Mouse (Mus musculus): ENCODE data around the gene Mpeg1. TPM values are rescaled to one million over a fixed set of nuclear protein-coding genes. Genes with fewer than 3 reads are reported as not detected.

Mpeg1 gene
- polyA plus RNA-seq (2021; fragmentation: Nextera tagmentation), result 2.8 and 2.9 TPM in 2 replicates
- long read RNA-seq, experiment 1, partial matches to known transcripts, result 2 of 2 reads
- long read RNA-seq, experiment 1, other reads (novel, unspliced or antisense), result 0 of 2 reads
- long read RNA-seq, experiment 2, partial matches to known transcripts, result 0 of 3 reads
- long read RNA-seq, experiment 2, other reads (novel, unspliced or antisense), result 3 of 3 reads

DNA sequence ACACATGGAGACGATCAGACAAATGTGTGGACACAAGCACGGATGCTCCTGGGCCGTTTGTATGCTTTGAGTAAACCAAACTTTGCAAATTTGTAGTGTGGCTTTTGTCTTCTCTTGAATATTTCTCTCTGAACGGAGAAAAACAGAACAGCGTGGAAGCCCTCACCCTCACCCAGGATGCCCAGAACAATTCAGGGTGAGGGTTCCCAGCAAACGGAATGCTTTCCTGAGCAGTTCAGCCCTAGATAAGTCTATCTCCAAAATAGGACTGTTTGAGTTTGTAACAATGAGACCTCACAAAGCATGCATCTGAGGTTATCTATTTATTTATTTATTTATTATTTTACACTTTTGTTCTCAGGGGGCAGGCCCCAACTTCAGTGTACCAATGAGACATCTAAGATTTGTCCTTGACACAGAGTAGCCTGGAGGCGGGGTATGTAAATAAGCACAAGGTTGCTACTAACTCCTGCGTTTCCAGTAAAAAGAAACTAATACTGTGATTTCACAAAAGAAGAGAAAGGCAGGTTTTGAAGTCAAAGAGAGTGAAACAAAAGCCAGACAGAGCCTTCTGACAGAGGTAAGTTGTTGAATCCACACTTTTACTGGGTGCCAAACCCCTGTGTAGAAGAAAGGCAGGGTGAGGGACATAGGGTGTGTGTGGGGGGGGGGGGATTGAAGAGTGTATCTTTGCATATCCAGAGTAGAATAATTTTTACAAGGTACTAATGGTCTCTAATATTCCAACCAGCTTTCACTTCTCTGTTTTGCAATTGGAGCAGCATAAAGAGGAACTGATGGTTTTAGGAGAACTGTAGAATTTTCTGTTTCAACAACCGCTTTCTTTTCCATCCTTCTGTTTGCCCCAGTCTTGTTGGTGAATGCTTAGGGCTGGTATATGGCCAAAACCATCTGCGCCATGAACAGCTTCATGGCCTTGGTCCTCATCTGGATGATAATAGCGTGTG, at the start of gene Mpeg1:
Mpeg1 (plus strand) TSS at position 498 of the 968 bp plus-strand sequence.

DNA sequence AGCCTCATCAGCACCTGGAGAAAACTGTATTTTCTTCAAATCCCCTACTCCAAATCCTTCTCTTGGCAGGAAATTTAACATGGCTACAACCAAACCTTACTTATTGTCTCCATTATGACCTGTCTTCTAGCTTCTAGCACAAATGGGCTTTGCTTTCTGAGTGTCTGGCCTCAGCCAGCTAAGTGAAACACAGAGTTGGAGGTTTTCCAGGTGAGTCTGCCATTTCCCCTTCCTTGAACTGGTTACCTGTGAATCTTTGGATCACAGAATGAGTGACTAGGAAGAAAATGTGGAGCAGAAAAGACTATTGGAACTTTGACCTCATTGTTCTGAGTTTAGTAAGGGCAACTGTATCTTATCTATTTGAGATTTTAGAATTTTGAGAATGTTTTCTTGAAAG, 43.2 kb upstream of the Mpeg1 start, which contains the start of gene Olfr1441:
Olfr1441 (plus strand) TSS at position 73 of the 400 bp plus-strand sequence.

DNA sequence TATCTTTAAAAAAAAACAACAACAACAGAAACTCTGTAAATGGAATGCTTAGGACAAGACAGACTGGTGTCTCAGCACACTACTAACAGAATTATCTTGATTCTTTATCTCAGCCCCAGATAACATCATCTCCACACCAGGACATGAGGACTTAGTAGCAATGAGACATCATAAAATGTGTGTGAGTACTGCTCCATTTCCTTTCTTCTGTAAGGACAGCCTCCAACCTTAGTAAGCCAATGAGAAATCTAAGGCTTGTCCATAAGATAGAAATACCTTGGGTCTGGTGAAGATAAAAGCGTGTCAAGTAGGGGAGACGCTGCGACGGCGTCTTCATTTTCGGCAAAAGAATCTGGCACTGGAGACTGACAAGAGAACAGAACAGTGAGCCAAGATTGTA, 33.0 kb upstream of the Mpeg1 start, which contains the start of gene Pfpl:
Pfpl (plus strand) TSS at position 301 of the 400 bp plus-strand sequence.

DNA sequence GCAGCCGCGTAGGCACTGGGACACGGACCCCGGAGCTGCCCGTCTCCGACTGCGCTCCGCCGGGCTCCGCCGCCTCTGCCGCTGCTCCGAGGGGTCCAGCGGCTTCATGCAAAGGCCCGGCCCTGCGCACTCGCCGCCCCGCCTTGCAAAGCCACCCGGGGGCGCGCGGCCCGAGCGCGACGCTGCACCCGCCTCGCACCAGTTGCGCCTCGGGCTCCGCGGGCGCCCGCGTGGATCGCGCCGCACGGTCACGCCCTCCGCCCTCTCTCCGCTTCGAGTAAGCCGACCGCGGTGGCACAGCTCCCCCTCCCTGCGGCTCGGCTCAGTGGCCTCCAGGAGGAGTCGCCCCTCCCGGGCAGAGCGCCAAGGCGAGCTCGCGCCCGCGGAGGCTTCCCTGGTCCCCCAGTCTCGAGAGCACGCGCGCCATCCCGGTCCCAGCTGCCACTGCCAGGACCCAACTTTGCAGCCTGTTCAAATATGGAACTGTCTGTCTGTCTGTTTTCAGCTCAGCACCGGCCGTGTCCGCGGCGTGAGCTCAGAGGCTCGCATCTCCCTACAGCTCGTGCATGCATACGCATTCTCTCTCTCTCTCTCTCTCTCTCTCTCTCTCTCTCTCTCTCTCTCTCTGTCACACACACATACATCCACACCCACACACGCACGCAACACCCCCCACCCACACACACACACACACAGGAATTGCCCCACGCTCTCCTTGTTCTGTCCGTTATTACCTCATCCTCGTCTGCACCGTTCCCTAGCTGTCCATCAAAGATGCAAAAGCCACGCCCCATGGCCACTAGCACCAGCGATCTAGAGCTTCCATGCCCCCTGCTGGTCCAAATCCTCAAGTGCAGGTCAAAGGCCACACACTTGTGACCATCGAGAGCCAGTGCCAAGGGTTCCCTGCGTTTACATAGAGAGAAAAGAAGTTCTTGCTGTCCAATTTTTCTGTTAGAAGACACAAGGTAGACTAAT, 41.1 kb downstream of the Mpeg1 start, which contains the start of gene Dtx4:
Dtx4 (minus strand) TSS at position 85 of the 978 bp plus-strand sequence.

Other genes with a start within 250 kb of the Mpeg1 start
- gene Olfr1432, start 228.2 kb upstream of the Mpeg1 start, polyA plus RNA-seq (2021; fragmentation: Nextera tagmentation), result not detected in 2 replicates
- gene Olfr262, start 219.1 kb upstream of the Mpeg1 start, polyA plus RNA-seq (2021; fragmentation: Nextera tagmentation), result not detected in 2 replicates
- not detected in 2 replicates for gene Olfr235, start 199.7 kb upstream of the Mpeg1 start, polyA plus RNA-seq (2021; fragmentation: Nextera tagmentation)
- gene Olfr1434, start 180.9 kb upstream of the Mpeg1 start, polyA plus RNA-seq (2021; fragmentation: Nextera tagmentation), result not detected in 2 replicates
- not detected in 2 replicates for gene Olfr1436, start 161.6 kb upstream of the Mpeg1 start, polyA plus RNA-seq (2021; fragmentation: Nextera tagmentation)
- gene Olfr1437, start 135.7 kb upstream of the Mpeg1 start, polyA plus RNA-seq (2021; fragmentation: Nextera tagmentation), result not detected in 2 replicates
- not detected in 2 replicates for gene Olfr1438-ps1, start 124.9 kb upstream of the Mpeg1 start, polyA plus RNA-seq (2021; fragmentation: Nextera tagmentation)
- gene Olfr1440, start 73.5 kb upstream of the Mpeg1 start, polyA plus RNA-seq (2021; fragmentation: Nextera tagmentation), result not detected in 2 replicates
- gene Olfr1441, start 43.3 kb upstream of the Mpeg1 start, polyA plus RNA-seq (2021; fragmentation: Nextera tagmentation), result not detected in 2 replicates
- gene Pfpl, start 32.9 kb upstream of the Mpeg1 start, polyA plus RNA-seq (2021; fragmentation: Nextera tagmentation), result not detected in 2 replicates
- 4.0 and 4.5 TPM in 2 replicates for gene Dtx4, start 40.7 kb downstream of the Mpeg1 start, polyA plus RNA-seq (2021; fragmentation: Nextera tagmentation)
- gene Fam111a, start 85.0 kb downstream of the Mpeg1 start, polyA plus RNA-seq (2021; fragmentation: Nextera tagmentation), result 0.53 and 0.55 TPM in 2 replicates
- gene Gm4952, start 139.2 kb downstream of the Mpeg1 start, polyA plus RNA-seq (2021; fragmentation: Nextera tagmentation), result 0.18 TPM in 1 of 2 replicates, not detected in the other
- gene Glyat, start 172.5 kb downstream of the Mpeg1 start, polyA plus RNA-seq (2021; fragmentation: Nextera tagmentation), result 0.06 and 0.19 TPM in 2 replicates
- not detected in 2 replicates for gene Olfr1442, start 209.7 kb downstream of the Mpeg1 start, polyA plus RNA-seq (2021; fragmentation: Nextera tagmentation)
- gene Olfr1443, start 217.3 kb downstream of the Mpeg1 start, polyA plus RNA-seq (2021; fragmentation: Nextera tagmentation), result not detected in 2 replicates
- not detected in 2 replicates for gene Keg1, start 235.0 kb downstream of the Mpeg1 start, polyA plus RNA-seq (2021; fragmentation: Nextera tagmentation)